Mouse (Mus musculus) gastrocnemius, postnatal 4 days (tissue): ENCODE measurements around the gene Abcc8. TPM values are rescaled to one million over a fixed set of nuclear protein-coding genes. Genes with fewer than 3 reads are reported as not detected.

Experiments used
- DNase-seq, 2 experiments: peaks; one replicate each; pipeline ENCODE4 v3.0.0; 2021 to 2022; ENCODE audit warnings: low spot score in 2 of 2, mixed read lengths in 2 of 2
- total RNA-seq, 2 experiments: library from RNA; stranded (reverse); gene quantifications; 2 replicates each; pipeline ENCODE4 v1.2.3; 2021

Abcc8 gene
- total RNA-seq, 2 experiments from 2014 or later = 4.6 to 6.3 TPM

DNA sequence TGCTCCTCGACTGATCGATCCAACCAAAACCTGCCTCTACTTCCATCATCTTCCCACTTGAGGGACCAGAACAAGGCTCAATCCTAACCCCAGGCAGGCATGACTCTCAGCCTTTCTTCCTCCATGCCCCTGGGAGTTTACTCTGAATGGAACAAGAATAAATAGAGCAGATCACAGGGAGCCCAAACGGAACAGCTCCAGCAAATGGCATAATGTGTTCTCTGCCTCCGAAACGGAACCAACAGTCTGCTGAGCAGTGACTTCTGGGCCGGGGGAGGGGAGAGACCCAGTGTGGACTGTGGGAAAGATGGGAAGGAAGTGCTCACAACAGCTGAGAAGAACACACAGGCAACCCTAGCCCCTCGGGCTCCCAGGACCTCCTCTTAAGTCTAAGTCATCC is 22.1 kb downstream of the Abcc8 start:
- DNase-seq = no peak

DNA sequence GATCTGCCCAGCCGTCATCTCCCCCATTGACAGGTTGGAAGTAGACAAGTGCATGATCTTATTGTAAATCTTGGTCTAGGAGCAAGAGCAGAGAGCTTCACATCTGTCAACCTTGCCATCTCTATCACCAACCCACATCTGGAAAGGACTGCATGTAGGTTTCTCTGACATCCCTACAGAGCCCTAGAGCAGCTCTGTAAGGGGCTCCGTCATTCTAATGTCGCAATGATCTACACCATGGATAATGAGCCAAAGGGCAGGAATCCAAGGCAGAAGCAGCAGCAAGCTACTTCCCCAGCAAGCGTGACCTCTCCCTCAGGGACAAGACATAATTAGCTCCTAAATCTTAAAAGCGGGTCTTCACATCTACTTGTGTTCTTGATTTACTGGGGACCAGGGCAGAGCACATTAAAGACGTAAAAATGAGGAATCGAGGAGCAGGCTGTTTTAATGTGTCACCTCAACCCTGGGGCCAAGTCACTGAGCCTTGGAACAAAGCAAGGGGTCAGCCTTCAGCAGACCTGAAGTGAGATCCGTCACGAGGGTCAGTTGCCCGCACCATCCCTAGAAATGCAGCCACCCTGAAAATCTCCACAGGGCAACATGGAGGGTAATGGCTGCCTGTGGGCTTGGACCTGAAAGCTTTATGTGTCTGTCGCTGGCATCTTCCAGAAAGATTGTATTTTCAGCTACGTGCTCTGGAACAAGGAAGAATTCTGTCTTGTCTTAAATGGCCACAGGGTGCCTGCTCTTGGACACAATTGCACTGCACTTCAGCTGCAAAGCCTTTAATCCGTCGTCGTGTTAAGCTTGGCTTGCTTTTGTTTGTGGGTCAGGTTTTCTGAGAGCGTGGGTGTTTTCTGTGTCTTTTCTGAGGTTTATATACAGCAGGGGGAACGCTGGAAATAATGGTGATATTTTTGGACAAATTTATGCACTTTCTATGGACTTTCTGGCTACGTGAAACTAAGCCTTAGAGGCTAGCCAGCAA is 25.0 kb downstream of the Abcc8 start:
- DNase-seq = no peak

DNA sequence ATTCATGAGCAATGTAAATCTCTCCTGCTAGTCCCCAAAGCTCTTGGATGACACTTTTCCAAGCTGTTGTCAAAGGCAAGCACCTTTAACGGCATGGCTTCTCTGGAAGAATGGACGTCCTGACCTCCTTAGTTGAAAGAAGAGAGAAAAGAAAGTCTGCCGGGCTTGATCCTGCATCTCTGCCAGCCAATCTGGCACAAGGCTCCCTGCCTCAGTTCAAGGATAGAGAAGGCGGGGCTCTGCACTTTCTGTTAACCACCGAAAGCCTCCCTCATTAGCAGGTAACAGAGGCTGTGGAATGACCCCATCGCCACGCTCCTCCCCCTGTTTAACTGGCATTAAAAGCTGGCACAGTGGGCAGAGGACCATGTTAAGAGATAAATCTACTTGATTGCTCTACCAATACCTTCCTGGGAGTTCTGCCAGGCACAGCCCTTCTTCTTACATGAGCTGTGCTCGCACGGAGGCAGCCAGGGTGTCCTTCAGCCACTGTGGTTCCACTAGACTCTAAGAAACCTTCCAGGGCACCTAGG is 26.9 kb downstream of the Abcc8 start:
- no peak for DNase-seq

DNA sequence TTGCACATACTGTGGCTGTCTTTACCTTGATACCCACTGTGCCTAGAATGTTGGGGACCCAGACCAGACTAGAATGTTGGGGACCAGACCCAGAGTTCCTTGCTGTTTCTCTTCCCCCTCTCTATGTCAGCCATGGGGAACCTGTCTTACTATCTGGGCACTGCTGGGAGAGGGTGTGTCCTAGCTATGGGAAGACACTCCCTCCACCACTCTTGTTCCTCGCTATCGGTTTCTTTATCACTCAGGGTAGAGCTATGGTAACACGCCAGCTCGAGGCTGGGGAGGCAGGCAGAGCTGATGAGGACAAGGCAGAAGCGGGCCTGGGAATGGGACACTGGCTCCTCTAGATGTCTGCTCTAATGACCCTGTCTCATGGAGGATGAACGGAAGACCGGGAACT is 32.4 kb downstream of the Abcc8 start:
- DNase-seq = no peak

DNA sequence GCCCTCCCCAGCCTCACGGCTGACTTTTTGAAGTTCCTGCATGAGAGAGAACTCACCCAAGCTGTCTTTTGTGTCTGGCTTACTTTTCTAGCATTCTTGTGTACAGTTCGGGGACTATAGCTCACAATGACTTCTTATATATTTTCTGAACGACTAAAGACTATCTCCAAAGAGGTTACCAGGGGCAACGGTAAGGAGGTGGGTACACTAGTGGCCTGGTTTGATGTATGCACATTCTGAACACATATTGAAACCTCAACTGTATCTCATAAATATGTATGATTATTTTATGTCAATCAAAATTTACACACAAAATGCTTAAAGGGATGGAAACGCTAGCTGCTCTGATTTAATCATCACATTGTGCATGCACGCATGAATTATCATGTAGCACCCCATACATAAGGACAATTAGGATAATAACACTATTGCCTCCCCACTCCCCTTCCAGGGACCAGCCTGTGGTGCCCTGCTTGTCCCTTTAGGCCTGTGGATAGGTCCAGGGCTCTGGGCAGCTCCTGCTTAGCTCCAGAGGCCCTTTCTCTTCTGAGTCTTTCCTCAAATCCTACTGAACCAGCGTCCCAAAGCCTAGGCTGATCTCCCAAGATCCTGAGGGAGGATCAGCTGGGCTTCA is 33.0 kb downstream of the Abcc8 start:
- no peak for DNase-seq

DNA sequence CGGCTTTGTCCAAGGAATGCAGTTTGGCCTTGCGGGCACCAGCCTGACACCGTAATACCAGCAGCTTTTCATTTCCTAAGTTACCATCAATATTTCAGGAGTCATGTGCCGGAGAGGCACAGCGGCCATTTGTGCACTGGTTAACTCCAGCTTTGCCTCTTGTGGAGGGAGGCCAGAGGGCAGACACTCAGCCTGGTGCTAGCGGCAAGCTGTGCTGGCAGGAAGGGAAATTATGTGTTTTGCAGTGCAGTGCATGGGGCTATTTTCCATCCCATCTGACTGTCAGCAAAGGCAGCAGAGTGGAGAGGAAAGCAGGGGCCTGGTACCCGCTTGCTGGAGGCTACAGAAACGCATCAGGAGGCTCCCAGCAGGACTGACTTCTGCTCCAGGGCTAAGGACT is 35.8 kb downstream of the Abcc8 start:
- no peak for DNase-seq

DNA sequence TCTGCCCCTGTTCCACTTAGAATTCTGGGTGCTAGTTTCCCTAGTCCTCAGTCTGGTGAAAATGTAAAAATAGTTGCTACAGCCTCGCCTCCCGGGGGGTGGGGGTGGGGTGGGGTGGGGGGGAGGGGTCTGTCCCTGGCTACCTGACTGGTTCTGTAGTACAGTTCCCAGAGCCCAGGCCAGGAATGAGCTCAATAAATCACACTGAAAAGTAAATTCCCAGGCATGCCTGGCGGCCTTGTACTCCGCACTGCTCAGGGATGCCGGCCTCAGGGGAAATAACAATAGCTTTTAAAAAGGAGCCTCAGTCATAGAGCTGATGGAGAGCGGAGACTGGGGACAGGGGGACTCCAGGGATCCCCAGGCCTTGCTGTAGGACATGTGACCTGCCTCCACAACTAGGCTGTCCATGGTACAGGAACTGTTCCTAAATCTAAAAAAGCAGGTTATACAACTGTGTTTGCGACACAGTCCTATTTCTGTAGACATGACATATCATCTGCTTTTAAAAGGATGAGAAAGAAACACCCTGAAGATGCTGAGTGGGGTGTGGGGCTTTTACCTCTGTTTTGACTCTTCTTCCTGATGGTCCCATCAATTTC is 41.4 kb downstream of the Abcc8 start:
- DNase-seq = no peak

DNA sequence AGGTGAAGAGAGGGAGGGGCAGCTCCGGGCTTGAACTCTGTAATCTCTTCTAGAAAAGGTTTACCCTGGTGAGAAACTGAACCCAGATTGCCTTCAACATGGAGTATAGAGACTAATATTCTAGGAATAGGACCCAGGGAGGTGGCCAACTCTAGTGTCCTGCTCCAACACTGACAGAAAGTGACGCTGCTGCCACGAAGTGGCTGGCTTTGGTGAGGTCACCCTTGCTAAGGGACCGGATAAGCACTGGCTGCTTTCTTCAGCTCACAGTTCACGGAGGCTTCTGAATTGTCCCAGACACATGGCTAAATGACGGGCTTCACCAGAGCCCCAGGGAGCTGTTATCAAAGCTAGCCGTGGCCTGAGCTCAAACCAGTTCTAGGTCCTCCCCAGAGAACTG is 46.0 kb downstream of the Abcc8 start:
- no peak for DNase-seq

DNA sequence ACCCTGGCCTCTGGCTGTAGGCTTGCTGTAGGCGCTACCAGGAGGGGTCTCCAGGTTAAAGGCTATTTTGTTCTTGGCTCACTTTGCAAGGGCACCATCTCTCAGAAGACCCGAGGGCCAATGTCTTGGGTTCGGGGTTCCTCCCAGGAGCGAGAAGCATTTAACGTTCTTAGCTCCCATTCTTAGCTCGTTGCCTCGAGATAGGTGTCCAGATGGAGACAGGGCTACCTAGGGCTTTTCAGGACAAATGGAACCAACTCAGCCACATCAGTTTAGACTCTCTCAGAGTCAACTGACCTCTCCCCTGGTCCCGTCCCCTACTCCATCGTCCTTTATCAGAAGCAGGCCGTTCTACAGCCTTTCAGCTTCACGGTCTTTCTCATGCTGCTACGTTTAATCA is 47.6 kb downstream of the Abcc8 start:
- DNase-seq = no peak

DNA sequence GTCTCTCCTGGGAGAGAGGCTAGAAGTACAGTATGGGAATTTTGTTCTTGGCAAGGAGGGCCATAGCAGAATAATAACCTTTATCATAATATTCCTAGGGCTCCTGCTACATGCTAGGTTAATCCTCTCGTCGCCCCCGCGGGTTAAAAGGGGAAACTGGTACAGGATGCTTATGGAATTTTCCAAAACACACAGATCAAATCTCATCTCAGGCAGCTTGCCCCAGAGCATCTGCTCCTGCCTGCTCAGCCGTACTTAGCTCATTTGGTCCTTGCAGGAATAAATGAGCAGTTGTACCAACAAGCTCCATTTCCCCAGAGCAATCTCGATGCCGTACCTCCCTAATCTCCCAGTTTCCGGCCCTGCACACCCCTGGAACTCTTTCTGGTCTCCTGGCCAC is 48.0 kb downstream of the Abcc8 start:
- no peak for DNase-seq

DNA sequence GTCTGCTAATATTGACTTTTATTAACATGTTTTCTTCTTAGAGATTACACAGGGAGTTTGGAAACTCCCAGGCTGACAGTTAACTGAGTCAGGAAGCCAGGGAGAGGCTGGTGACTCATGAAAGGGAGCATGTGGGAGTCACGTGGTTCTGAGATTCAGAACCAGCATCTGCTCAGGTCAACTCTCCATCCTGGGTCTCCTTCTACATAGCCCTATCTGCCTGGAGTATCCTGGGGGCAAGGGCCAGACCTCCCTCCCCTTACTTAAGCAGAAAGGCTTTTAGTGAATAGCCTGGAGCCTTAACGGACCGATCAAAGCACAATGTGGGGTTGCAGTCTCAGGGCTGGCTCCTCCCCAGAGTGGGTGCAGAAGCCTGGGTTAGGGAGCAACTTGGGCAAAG is 48.6 kb downstream of the Abcc8 start:
- no peak for DNase-seq

DNA sequence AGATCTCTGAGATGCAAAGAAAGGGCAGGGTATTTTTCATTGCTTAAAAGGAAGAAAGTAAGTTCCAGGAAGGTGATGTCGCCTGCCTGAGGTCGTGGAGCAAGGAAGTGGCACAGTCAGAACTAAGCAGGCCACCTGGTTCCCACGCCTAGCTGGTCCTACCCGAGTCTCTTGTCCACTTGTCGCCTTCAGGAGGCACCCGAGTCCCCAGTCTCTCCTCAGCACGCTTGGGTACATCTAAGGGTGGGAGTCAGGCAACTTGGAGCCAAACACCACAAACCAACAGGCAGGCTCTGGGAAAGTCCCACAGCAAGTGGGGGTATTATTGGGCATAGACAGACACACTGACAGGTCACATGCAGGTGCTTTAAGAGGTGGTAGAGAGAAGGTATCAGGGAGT is 49.1 kb downstream of the Abcc8 start:
- no peak for DNase-seq

DNA sequence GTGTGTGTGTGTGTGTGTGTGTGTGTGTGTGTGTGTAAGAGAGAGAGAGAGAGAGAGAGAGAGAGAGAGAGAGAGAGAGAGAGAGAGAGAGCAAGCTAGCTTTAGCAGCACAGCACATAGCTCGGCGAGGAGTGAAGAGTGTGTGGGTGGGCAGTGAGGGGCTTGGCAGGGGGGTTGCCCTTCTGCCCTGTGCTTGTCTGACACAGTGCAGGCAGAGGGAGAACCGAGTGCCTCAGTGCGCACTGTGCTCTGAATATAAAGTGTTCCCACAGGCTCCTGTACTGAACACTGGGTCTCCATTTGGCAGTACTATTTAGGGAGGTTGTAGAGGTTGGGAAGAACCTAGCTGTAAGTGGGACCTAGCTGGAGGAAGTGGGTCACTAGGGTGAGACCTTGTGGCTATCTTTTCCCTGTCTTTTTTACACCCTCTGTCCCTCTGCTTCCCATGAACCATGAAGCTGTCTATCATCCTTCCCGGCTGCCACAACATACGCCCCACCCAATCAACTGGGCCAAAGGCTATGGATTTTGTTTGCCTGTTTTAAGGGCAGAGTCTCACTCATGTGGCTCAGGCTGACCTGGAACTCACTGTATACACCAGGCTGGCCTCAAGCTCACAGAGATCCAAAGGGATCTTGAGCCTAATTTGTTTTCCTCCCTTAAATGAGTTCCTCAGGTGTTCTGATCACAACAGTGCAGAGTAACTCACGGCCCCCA is 50.2 kb downstream of the Abcc8 start:
- no peak for DNase-seq

DNA sequence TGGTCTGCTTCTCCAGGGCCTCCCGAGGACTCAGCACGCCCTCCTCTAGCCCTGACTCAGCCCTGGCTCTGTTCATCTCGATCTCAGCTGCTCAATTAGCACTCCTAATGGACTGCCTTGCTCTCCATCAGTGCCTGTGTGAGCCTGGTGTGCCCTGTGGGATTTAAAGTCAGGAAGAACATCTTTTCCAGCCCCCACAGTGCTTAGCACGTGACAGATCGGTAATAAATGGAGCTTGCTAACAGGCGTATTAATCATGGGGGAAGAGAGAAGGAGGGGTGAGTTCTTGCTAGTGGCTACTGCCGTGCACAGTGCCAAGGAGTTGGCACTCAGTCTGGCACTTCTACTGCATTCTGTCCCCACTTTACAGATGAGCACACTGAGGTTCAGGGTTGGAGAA is 51.6 kb downstream of the Abcc8 start:
- DNase-seq = no peak

DNA sequence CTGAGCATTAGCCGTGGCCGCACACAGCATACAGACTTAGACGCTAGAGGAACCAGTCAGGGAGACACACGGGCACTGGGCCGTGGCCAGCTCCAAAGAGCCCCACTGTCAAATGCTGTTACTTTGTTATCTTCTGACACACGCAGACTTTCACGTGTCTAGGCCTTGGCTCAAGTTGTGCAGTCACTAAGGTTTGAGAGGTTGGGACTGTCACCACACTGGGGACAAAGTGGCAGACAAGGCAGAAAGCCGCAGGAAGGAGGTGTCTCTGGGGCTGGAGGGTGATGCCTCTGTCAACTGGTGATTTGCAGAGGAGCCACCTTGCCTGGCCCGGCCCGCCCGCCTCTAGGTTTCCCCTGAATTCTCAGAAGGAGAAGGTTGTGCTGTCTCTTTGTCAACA is 54.5 kb downstream of the Abcc8 start:
- no peak for DNase-seq

DNA sequence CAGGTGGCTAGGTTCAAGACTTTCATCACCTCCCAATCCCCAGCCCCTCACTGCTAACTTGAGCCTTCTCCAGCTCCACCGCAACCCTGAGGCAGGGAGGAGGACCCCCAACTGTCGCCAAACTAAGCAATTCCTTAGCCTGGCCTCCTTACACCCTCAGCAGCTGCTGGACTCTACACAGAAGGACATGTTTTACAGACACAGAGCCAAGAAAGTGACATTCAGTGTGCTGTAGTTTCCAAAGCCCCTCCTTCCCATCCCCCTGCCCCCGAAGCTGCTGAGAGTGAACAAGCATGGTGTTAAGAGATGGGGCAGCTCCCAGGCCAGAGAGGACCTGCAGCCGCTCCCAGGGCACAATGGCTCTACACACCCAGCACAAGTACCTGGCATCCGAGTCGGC is 55.4 kb downstream of the Abcc8 start:
- no peak for DNase-seq

DNA sequence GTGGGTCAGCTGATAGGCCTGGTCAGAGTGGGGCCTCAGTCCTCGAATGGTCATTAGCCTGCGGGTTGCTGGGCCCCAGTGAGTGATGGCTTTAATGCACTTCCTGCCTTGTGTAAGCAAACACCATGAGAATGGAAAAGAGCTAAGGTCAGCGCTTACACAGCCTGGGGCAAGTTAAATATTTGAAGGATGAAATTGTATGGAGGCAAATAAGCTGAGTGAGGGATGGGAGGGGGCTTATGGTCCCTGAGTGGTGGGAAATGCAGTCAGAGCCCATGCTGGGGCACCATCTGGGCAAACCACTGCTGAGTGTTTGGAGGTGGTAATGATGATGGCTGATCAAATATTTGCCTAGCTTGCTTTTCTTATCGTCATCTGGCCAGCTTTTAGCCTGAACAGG is 56.9 kb downstream of the Abcc8 start:
- no peak for DNase-seq

DNA sequence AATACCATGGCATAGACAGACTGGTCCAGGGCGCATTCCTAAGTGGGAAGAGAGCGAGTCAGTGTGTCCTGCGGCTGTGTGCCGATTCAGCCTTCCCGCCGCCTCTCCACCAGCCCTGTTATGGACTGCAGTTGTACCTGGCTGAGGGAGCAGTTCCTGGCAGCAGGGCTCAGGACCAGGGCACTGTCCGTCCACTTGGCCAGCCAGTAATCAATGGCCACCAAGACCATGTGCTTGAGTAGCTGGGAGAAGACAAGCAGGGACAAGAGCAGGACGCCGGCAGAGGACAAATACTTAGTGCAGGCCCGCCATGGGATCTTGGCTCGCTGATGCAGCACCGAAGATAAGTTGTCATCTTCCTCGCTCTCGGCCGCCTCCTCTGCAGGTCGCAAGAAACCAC is 62.8 kb downstream of the Abcc8 start:
- no peak for DNase-seq

DNA sequence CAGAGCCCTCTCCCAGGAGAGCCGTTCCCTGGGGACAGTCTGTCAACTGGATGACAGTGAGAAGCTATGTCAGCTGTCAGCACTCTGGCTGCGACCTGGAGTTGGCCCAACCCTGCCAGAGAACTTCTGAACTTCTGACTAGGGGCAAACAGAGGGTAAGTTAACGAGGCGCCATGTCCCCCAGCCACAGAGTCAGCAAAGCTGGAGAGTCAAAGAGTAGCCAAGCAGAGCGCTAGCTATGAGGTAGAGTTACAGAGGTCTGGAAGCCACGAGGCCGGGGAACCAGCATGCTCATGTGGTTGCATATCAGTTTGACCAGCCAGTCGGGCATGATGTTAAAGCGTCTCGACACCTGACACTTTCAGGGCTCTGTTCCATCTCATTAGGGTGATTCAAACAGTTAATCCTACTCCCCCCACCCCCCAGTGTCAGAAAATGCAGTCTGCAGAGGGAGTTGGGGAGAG is 63.7 kb downstream of the Abcc8 start:
- DNase-seq = no peak

DNA sequence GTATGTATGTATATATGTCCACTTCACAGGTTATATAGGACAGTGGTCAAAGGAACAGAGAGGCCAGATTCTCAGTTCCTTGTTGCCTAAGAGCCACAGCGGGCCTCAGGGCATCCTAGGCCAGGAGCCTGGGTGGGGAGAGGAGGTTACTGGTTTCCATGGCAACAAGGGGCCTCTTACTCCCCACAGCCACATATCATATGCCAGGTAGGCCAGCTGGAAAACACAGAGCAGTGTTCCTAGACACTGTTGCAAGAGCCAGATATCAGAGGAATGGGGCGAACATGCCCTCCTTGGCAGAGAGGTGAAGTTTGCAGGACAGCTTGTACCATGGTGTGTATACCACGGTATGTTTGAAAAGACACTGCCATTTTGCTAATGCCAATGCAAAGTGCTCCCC is 66.4 kb downstream of the Abcc8 start:
- DNase-seq = no peak

DNA sequence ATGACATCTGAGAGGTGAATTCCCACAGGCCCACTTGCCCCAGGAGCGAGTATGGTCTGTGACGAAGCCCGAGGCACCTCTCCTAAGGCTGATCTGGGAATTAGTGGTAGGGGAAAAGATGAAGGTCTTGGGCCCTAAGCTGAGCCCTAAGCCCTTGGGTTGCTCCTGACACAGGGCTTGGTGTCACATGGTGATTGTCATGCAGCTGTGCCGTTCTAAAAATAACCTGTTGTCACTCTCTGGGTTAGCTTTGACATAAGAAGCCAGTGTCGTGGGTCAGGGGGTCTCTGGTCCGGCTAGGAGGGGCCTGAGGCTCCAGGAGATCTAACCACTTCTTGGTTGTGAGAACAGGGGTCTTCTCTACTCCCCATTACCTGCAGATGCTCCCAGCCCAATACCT is 67.9 kb downstream of the Abcc8 start:
- no peak for DNase-seq
